Mouse (Mus musculus): ENCODE data around the gene Speer4f2.

DNA sequence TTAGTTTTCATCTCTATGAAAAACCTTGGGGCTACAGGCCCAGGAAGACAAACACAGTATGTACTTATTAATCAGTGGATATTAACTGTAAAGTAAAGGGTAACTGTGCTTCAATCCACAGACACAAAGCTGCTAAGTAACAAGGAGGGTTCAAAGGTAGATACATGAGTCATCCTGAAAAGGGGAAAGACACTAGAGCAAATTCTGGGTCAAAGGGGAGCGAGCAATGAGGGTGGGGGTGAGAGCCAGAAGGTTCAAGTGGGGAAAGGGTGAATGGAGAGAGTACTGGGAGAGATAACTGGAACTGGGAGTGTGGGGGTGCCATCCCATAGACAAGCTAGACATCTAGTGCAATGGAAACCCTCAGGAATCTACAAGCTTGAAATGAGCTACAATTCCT lies 54.0 kb downstream of the Speer4f2 start:
- TF ChIP-seq CTCF (IDR thresholded peaks at IDR 0.05; ENCODE audit: low read depth): no peak
- TF ChIP-seq EP300 (optimal IDR thresholded peaks at IDR 0.05): no peak
